Mouse (Mus musculus) ovary, adult 18-20 months (tissue): ENCODE data around the gene Ccdc114.
"Not testable (repeated sequence)": the region's sequence is repeated elsewhere in the genome, so short reads cannot be mapped to it uniquely, and the experiment has no call there.

Experiments
- DNase-seq: peaks from one replicate; pipeline ENCODE4 v3.0.0; 2022; ENCODE audit warnings: low spot score, mixed read lengths

The Ccdc114 gene

GRCm38 (mm10) chr7:45919083-45919671 is 4.7 kb upstream of the Ccdc114 start:
- DNase-seq, result no peak

- no peak for DNase-seq
These were observed 4.1 kb upstream of the Ccdc114 start for GRCm38 (mm10) chr7:45919761-45920160.

- peak; percentile 68 for DNase-seq
These were observed 3.2 kb upstream of the Ccdc114 start for GRCm38 (mm10) chr7:45920583-45921241.

- DNase-seq, result peak; percentile 61
These were observed 2.6 kb upstream of the Ccdc114 start, which contains the start of gene Emp3 for GRCm38 (mm10) chr7:45921242-45921621. Gene Emp3, minus strand, starts transcription at chr7:45921404.

- DNase-seq, result no peak
These were observed 1.8 kb upstream of the Ccdc114 start for GRCm38 (mm10) chr7:45921950-45922600.

- DNase-seq, result peak; percentile 95
These were observed 727 bp upstream of the Ccdc114 start for GRCm38 (mm10) chr7:45922928-45923761.

- no peak for DNase-seq
These were observed 551 bp downstream of the Ccdc114 start for GRCm38 (mm10) chr7:45924429-45924816.

- no peak for DNase-seq
These were observed 4.9 kb downstream of the Ccdc114 start for GRCm38 (mm10) chr7:45928626-45929295.

- DNase-seq, result no peak
These were observed 5.8 kb downstream of the Ccdc114 start for GRCm38 (mm10) chr7:45929688-45930087.

- not testable (repeated sequence) for DNase-seq
These were observed 9.9 kb downstream of the Ccdc114 start for GRCm38 (mm10) chr7:45933766-45934165.

GRCm38 (mm10) chr7:45935114-45935513 is 11.2 kb downstream of the Ccdc114 start:
- no peak for DNase-seq

GRCm38 (mm10) chr7:45939836-45940235 is 16.0 kb downstream of the Ccdc114 start:
- no peak for DNase-seq

GRCm38 (mm10) chr7:45941986-45942385 is 18.1 kb downstream of the Ccdc114 start:
- no peak for DNase-seq

GRCm38 (mm10) chr7:45943280-45943679 is 19.4 kb downstream of the Ccdc114 start:
- DNase-seq, result not testable (repeated sequence)

GRCm38 (mm10) chr7:45949061-45949460 is 25.2 kb downstream of the Ccdc114 start:
- DNase-seq, result no peak

GRCm38 (mm10) chr7:45956611-45957010 is 32.7 kb downstream of the Ccdc114 start:
- DNase-seq, result no peak

- DNase-seq, result no peak
These were observed 48.2 kb downstream of the Ccdc114 start for GRCm38 (mm10) chr7:45971831-45972723.

- no peak for DNase-seq
These were observed 49.4 kb downstream of the Ccdc114 start for GRCm38 (mm10) chr7:45973271-45973687.

GRCm38 (mm10) chr7:45974103-45974502 is 50.2 kb downstream of the Ccdc114 start:
- no peak for DNase-seq

GRCm38 (mm10) chr7:45974512-45974911 is 50.6 kb downstream of the Ccdc114 start:
- DNase-seq, result no peak

- DNase-seq, result no peak
These were observed 57.7 kb downstream of the Ccdc114 start for GRCm38 (mm10) chr7:45981612-45982011.
